Mouse (Mus musculus) small intestine, adult 2 months (tissue): ENCODE data around the gene Fbxl13.

Source experiments
- CTCF ChIP-seq: fragments of 200-500 bp; IDR thresholded peaks from 2 replicates; pipeline ENCODE4 v1.5.1; 2012; ENCODE audit warnings: low read depth, mild to moderate bottlenecking, control low read depth, inconsistent platforms, low read length, moderate library complexity, mixed read lengths; ENCODE audit not compliant: insufficient replicate concordance, insufficient read length; ENCODE audit errors: extremely low read depth
- POLR2A ChIP-seq: fragments of 200-500 bp; IDR thresholded peaks from 2 replicates; pipeline ENCODE4 v1.6.1; 2012; ENCODE audit warnings: low read depth, mild to moderate bottlenecking, control low read depth, inconsistent platforms, low read length, moderate library complexity

GRCm38 (mm10) chr5:21494781-21495180 is 150.7 kb downstream of the Fbxl13 start:
- TF ChIP-seq CTCF (no peak), POLR2A (no peak)
